Comparison of ENCODE assay signal across 9 mouse cellular contexts in genomic region chr5:122280827-122281462, GRCm38 (mm10). TPM values are rescaled to one million over a fixed set of nuclear protein-coding genes. Genes with fewer than 3 reads are reported as not detected.
DNase-seq lines count a peak whose midpoint lies in the region; ATAC-seq and TF ChIP-seq lines count a peak whose summit lies in the region.
"Had no signal": no experiment of that assay in that cellular context is flagged by ENCODE, and none has a peak within 500 bp of the region (broad histone marks: within the 10 kb centered on the region; RNA-seq: fewer than 3 reads in every experiment).

No protein-coding gene starts in this region.

- no peak overlapping the region for H3K9ac ChIP-seq in MEL (ENCODE audit: control insufficient read depth, low read depth, low read length, poor library complexity, severe bottlenecking)
- H3K9ac ChIP-seq in heart, postnatal 0 days (replicated peaks; ENCODE audit: low read depth, low read length): no peak overlapping the region
- no peak overlapping the region for H3K9ac ChIP-seq in liver, embryonic 11.5 days (ENCODE audit: low read depth, low read length)
- no peak overlapping the region for H3K9ac ChIP-seq in stomach, embryonic 15.5 days
- H3K9ac ChIP-seq in midbrain, embryonic 16.5 days (ENCODE audit: low read depth, low read length): no peak overlapping the region

- peaks cover 16 to 35% of the 10 kb centered on the region in 2 experiments for H3K4me1 ChIP-seq in MEL (ENCODE audit: control insufficient read depth in 1 of 2, insufficient read depth in 2 of 2, low read length in 2 of 2)
- peaks cover 25% of the 10 kb centered on the region for H3K4me1 ChIP-seq in heart, postnatal 0 days (ENCODE audit: control insufficient read depth, insufficient read depth)
- peaks cover 6% of the 10 kb centered on the region for H3K4me1 ChIP-seq in liver, embryonic 11.5 days (replicated peaks; ENCODE audit: control insufficient read depth, insufficient read depth, low read length)
- peaks cover 20% of the 10 kb centered on the region for H3K4me1 ChIP-seq in stomach, embryonic 15.5 days
- H3K4me1 ChIP-seq in midbrain, embryonic 16.5 days (ENCODE audit: control insufficient read depth, insufficient read depth, low read length): peaks cover 9% of the 10 kb centered on the region

- H3K79me2 ChIP-seq in MEL (ENCODE audit: control insufficient read depth, insufficient read depth, low read length, poor library complexity): peaks cover 17% of the 10 kb centered on the region

- no peak overlapping the region for H3K27ac ChIP-seq in MEL (ENCODE audit: control insufficient read depth, low read depth, low read length)
- peak overlapping the region; percentile 52 for H3K27ac ChIP-seq in heart, postnatal 0 days (ENCODE audit: low read depth)
- H3K27ac ChIP-seq in liver, embryonic 11.5 days (ENCODE audit: low read depth, low read length): no peak overlapping the region
- peak overlapping the region; percentile 62 for H3K27ac ChIP-seq in stomach, embryonic 15.5 days
- H3K27ac ChIP-seq in midbrain, embryonic 16.5 days (ENCODE audit: low read length): no peak overlapping the region

- 22% methylated on average over 19 of the region's 19 CpGs for WGBS in heart, postnatal 0 days
- 31% methylated on average over 19 of the region's 19 CpGs for WGBS in liver, embryonic 11.5 days
- 29% methylated on average over 19 of the region's 19 CpGs for WGBS in stomach, embryonic 15.5 days
- WGBS in midbrain, embryonic 16.5 days: 46% methylated on average over 19 of the region's 19 CpGs

- no peak for TF ChIP-seq RAD21 in MEL (IDR thresholded peaks at IDR 0.05; ENCODE audit: low read depth, low read length)

- no peaks in the 10 kb centered on the region for H3K27me3 ChIP-seq in MEL (ENCODE audit: control insufficient read depth in 1 of 2, insufficient read depth in 2 of 2, low read length in 2 of 2)
- no peaks in the 10 kb centered on the region for H3K27me3 ChIP-seq in heart, postnatal 0 days (ENCODE audit: control insufficient read depth, insufficient read depth, low read length)
- no peaks in the 10 kb centered on the region for H3K27me3 ChIP-seq in liver, embryonic 11.5 days (replicated peaks; ENCODE audit: control insufficient read depth, insufficient read depth, low read length)
- H3K27me3 ChIP-seq in stomach, embryonic 15.5 days (replicated peaks): no peaks in the 10 kb centered on the region
- no peaks in the 10 kb centered on the region for H3K27me3 ChIP-seq in midbrain, embryonic 16.5 days (ENCODE audit: control insufficient read depth, insufficient read depth, low read depth, low read length)

- no peak for ATAC-seq in heart, postnatal 0 days (ENCODE audit: insufficient read depth, low read depth)
- ATAC-seq in liver, embryonic 11.5 days (replicated peaks; ENCODE audit: low FRiP score): no peak
- no peak for ATAC-seq in stomach, embryonic 15.5 days (ENCODE audit: insufficient read depth, low FRiP score, low read depth)
- no peak for ATAC-seq in midbrain, embryonic 16.5 days

- TF ChIP-seq CTCF in MEL (IDR thresholded peaks at IDR 0.05 in 2 of 3, conservative IDR thresholded peaks at IDR 0.05 in 1 of 3; ENCODE audit: control insufficient read depth in 1 of 3, insufficient read depth in 1 of 3, low read depth in 2 of 3, low read length in 3 of 3, poor library complexity in 1 of 3, severe bottlenecking in 1 of 3): no peak
- no peak for TF ChIP-seq CTCF in heart, postnatal 0 days (IDR thresholded peaks at IDR 0.05; ENCODE audit: low read depth)

- H3K9me3 ChIP-seq in MEL (replicated peaks; ENCODE audit: insufficient read depth, low read length): no peaks in the 10 kb centered on the region
- H3K9me3 ChIP-seq in heart, postnatal 0 days (replicated peaks; ENCODE audit: control insufficient read depth, low read length): no peaks in the 10 kb centered on the region
- no peaks in the 10 kb centered on the region for H3K9me3 ChIP-seq in liver, embryonic 11.5 days (ENCODE audit: control insufficient read depth, low read length)
- no peaks in the 10 kb centered on the region for H3K9me3 ChIP-seq in stomach, embryonic 15.5 days
- no peaks in the 10 kb centered on the region for H3K9me3 ChIP-seq in midbrain, embryonic 16.5 days (replicated peaks; ENCODE audit: control insufficient read depth, low read length, poor library complexity, severe bottlenecking)

- peaks cover 0 to 34% of the 10 kb centered on the region in 2 experiments; a peak in 2 of 4 replicates for H3K36me3 ChIP-seq in MEL (ENCODE audit: control insufficient read depth in 1 of 2, insufficient read depth in 2 of 2, low read length in 2 of 2)
- H3K36me3 ChIP-seq in heart, postnatal 0 days (replicated peaks; ENCODE audit: control insufficient read depth, insufficient read depth, low read length): no peaks in the 10 kb centered on the region
- H3K36me3 ChIP-seq in liver, embryonic 11.5 days (ENCODE audit: control insufficient read depth, insufficient read depth, low read length): no peaks in the 10 kb centered on the region
- H3K36me3 ChIP-seq in stomach, embryonic 15.5 days: no peaks in the 10 kb centered on the region
- no peaks in the 10 kb centered on the region for H3K36me3 ChIP-seq in midbrain, embryonic 16.5 days (ENCODE audit: control insufficient read depth, insufficient read depth, low read length)

- H3K4me3 ChIP-seq in MEL (ENCODE audit: control insufficient read depth in 1 of 2, insufficient read depth in 1 of 2, low read depth in 2 of 2, low read length in 2 of 2): no peak overlapping the region
- no peak overlapping the region for H3K4me3 ChIP-seq in heart, postnatal 0 days (ENCODE audit: low read depth, low read length)
- H3K4me3 ChIP-seq in liver, embryonic 11.5 days (ENCODE audit: low read depth, low read length): no peak overlapping the region
- no peak overlapping the region; the same call in 1 of the 2 replicates for H3K4me3 ChIP-seq in stomach, embryonic 15.5 days (replicated peaks)
- H3K4me3 ChIP-seq in midbrain, embryonic 16.5 days (ENCODE audit: low read depth, low read length): no peak overlapping the region
- H3K4me3 ChIP-seq: myocyte had no signal

- H3K4me2 ChIP-seq in heart, postnatal 0 days (ENCODE audit: low read depth, low read length): peak overlapping the region; percentile 45
- peak overlapping the region; percentile 3; the same call in 1 of the 2 replicates for H3K4me2 ChIP-seq in liver, embryonic 11.5 days
- H3K4me2 ChIP-seq in stomach, embryonic 15.5 days: peak overlapping the region; percentile 28
- H3K4me2 ChIP-seq in midbrain, embryonic 16.5 days (ENCODE audit: low read length): no peak overlapping the region

- peak; percentile 40 to 53 for DNase-seq in B cell, adult 2 months
- DNase-seq in MEL (ENCODE audit: low read depth, low spot score): peak; percentile 76
- DNase-seq in heart, postnatal 0 days (ENCODE audit: low spot score): no peak
- DNase-seq in liver, embryonic 11.5 days (ENCODE audit: low spot score): no peak
- no peak for DNase-seq in frontal cortex, postnatal 10 days (ENCODE audit: low spot score in 2 of 2)
- DNase-seq in left cerebral cortex, adult 8-10 months (ENCODE audit: low spot score in 2 of 2): no peak

- no peak for TF ChIP-seq POLR2A in MEL (IDR thresholded peaks at IDR 0.05; ENCODE audit: control insufficient read depth in 1 of 2, insufficient read depth in 1 of 2, low read depth in 1 of 2, low read length in 2 of 2, poor library complexity in 1 of 2)

- peak; percentile 59 to 63; a peak in 3 of 4 replicates for TF ChIP-seq EP300 in MEL (IDR thresholded peaks at IDR 0.05; ENCODE audit: low read depth in 1 of 2, low read length in 2 of 2)
- no peak for TF ChIP-seq EP300 in heart, postnatal 0 days (IDR thresholded peaks at IDR 0.05; ENCODE audit: low read depth)

TF ChIP-seq in MEL, 35 proteins besides CTCF, POLR2A, EP300 and RAD21 (continues in another document):
- TF ChIP-seq KAT2A (conservative IDR thresholded peaks at IDR 0.05; ENCODE audit: low read depth, low read length) (no peak), ZNF384 (IDR thresholded peaks at IDR 0.05; ENCODE audit: low read depth, low read length) (peak; percentile 42; the same call in 1 of the 2 replicates), ETS1 (IDR thresholded peaks at IDR 0.05; ENCODE audit: low read depth, low read length) (peak; percentile 74), BHLHE40 (IDR thresholded peaks at IDR 0.05; ENCODE audit: borderline replicate concordance, low read depth, low read length) (peak; percentile 23; the same call in 1 of the 2 replicates), E2F4 (IDR thresholded peaks at IDR 0.05; ENCODE audit: borderline replicate concordance, low read depth, low read length) (no peak), POLR2AphosphoS2 (IDR thresholded peaks at IDR 0.05; ENCODE audit: low read length) (no peak), RCOR1 (IDR thresholded peaks at IDR 0.05; ENCODE audit: low read depth, low read length) (peak; percentile 92), SMC3 (IDR thresholded peaks at IDR 0.05; ENCODE audit: low read depth, low read length) (no peak), CHD1 (IDR thresholded peaks at IDR 0.05; ENCODE audit: low read depth, low read length) (no peak), USF1 (IDR thresholded peaks at IDR 0.05; ENCODE audit: low read depth, low read length) (no peak)

RNA-seq across cellular contexts. Expression of gene Pptc7, which starts 3.2 kb away (rescaled TPM):
- total RNA-seq in MEL (2012; rRNA removed): 16.0 and 17.3 TPM in 2 replicates
- polyA plus RNA-seq in MEL (2012; ENCODE audit: insufficient read depth in 1 of 2, insufficient read length in 2 of 2, low read depth in 1 of 2, low replicate concordance in 2 of 2, missing spikeins in 1 of 2): 10 to 100 TPM in 1 of 2 experiments, not detected in 1; 22.3 TPM
- total RNA-seq in heart, postnatal 0 days (2014; rRNA removed; ENCODE audit: low replicate concordance): 33.9 and 40.3 TPM in 2 replicates
- 16.8 and 20.5 TPM in 2 replicates for polyA plus RNA-seq in heart, postnatal 0 days (2015; fragmentation: Nextera tagmentation; extraction: Ambion mirVana)
- 6.7 and 8.2 TPM in 2 replicates for polyA plus RNA-seq in liver, embryonic 11.5 days (2014; fragmentation: Nextera tagmentation; extraction: Ambion mirVana)
- 10.5 and 10.6 TPM in 2 replicates for polyA plus RNA-seq in stomach, embryonic 15.5 days (2015; fragmentation: Nextera tagmentation; extraction: Ambion mirVana)
- 7.1 and 7.6 TPM in 2 replicates for polyA plus RNA-seq in midbrain, embryonic 16.5 days (2015; fragmentation: Nextera tagmentation; extraction: Ambion mirVana)
- total RNA-seq in left cerebral cortex, adult 8-10 months (2022): 10 to 100 TPM; 44.8 to 52.2 (median 48.8) TPM

RNA-seq across cellular contexts. Expression of gene Tctn1, which starts 16.7 kb away (rescaled TPM):
- total RNA-seq in MEL (2012; rRNA removed): 2.5 and 3.8 TPM in 2 replicates
- polyA plus RNA-seq in MEL (2012; ENCODE audit: insufficient read depth in 1 of 2, insufficient read length in 2 of 2, low read depth in 1 of 2, low replicate concordance in 2 of 2, missing spikeins in 1 of 2): 1 to 10 TPM in 1 of 2 experiments, not detected in 1; 6.0 TPM
- total RNA-seq in heart, postnatal 0 days (2014; rRNA removed; ENCODE audit: low replicate concordance): 5.7 and 21.6 TPM in 2 replicates
- 2.3 TPM in 2 replicates for polyA plus RNA-seq in heart, postnatal 0 days (2015; fragmentation: Nextera tagmentation; extraction: Ambion mirVana)
- polyA plus RNA-seq in liver, embryonic 11.5 days (2014; fragmentation: Nextera tagmentation; extraction: Ambion mirVana): 2.1 and 3.1 TPM in 2 replicates
- polyA plus RNA-seq in stomach, embryonic 15.5 days (2015; fragmentation: Nextera tagmentation; extraction: Ambion mirVana): 4.8 and 5.0 TPM in 2 replicates
- polyA plus RNA-seq in midbrain, embryonic 16.5 days (2015; fragmentation: Nextera tagmentation; extraction: Ambion mirVana): 5.4 and 7.3 TPM in 2 replicates
- 10 to 100 TPM; 15.0 to 16.6 (median 15.7) TPM for total RNA-seq in left cerebral cortex, adult 8-10 months (2022)

Comparison
In these comparisons a context has a peak if more than half of its experiments do, and no peak if none do; other contexts are left out.
1. DNase-seq: peak in B cell, adult 2 months (2 of 2) and MEL (single experiment); none in heart, postnatal 0 days (single experiment), liver, embryonic 11.5 days (single experiment), frontal cortex, postnatal 10 days (0 of 2) and left cerebral cortex, adult 8-10 months (0 of 2).
2. H3K27ac ChIP-seq: peak in heart, postnatal 0 days (single experiment) and stomach, embryonic 15.5 days (single experiment); none in MEL (single experiment), liver, embryonic 11.5 days (single experiment) and midbrain, embryonic 16.5 days (single experiment).